Mouse (Mus musculus) small intestine, adult 2 months (tissue): Measurements from ENCODE around the gene Slc24a3. TPM values are rescaled to one million over a fixed set of nuclear protein-coding genes. Genes with fewer than 3 reads are reported as not detected.

ENCODE experiments used
- H3K27ac ChIP-seq: fragments of 200-500 bp; 2 replicates; pipeline ENCODE4 v1.5.1; 2012; ENCODE audit warnings: low read depth, low read length, control low read depth, inconsistent platforms; ENCODE audit not compliant: insufficient read depth
- H3K27me3 ChIP-seq: fragments of 200-500 bp; 2 replicates; pipeline ENCODE4 v1.6.1; 2012; ENCODE audit warnings: mild to moderate bottlenecking, moderate library complexity, low read length, inconsistent platforms; ENCODE audit not compliant: control insufficient read depth, insufficient read depth
- H3K36me3 ChIP-seq: fragments of 200-500 bp; 2 replicates; pipeline ENCODE4 v1.6.1; 2012; ENCODE audit warnings: mild to moderate bottlenecking, low read length, control low read depth, inconsistent platforms; ENCODE audit not compliant: control insufficient read depth, insufficient read depth
- H3K4me1 ChIP-seq: fragments of 200-500 bp; 2 replicates; pipeline ENCODE4 v1.6.1; 2012; ENCODE audit warnings: low read length, inconsistent platforms, mixed read lengths; ENCODE audit not compliant: control insufficient read depth, insufficient read depth, insufficient read length
- H3K4me3 ChIP-seq: fragments of 200-500 bp; 2 replicates; pipeline ENCODE4 v1.5.1; 2012; ENCODE audit warnings: low read depth, mild to moderate bottlenecking, control low read depth, inconsistent platforms, low read length, moderate library complexity
- CTCF ChIP-seq: fragments of 200-500 bp; IDR thresholded peaks from 2 replicates; pipeline ENCODE4 v1.5.1; 2012; ENCODE audit warnings: low read depth, mild to moderate bottlenecking, control low read depth, inconsistent platforms, low read length, moderate library complexity, mixed read lengths; ENCODE audit not compliant: insufficient replicate concordance, insufficient read length; ENCODE audit errors: extremely low read depth
- POLR2A ChIP-seq: fragments of 200-500 bp; IDR thresholded peaks from 2 replicates; pipeline ENCODE4 v1.6.1; 2012; ENCODE audit warnings: low read depth, mild to moderate bottlenecking, control low read depth, inconsistent platforms, low read length, moderate library complexity
- WGBS: fragments of 180-500 bp; shearing (Covaris S2); methylation state at CpG from one replicate; pipeline ENCODE4 v1.1.7; 2018; 5-methylcytosine and 5-hydroxymethylcytosine counted together
- polyA plus RNA-seq: library from polyadenylated mRNA; depleted of rRNA; stranded (reverse); fragments of >200 nt; gene quantifications from 2 replicates; pipeline ENCODE4 v1.2.3, GENCODE M21; 2012

The Slc24a3 gene
- polyA plus RNA-seq, 1 experiment, result 6.1 TPM

GRCm38 (mm10) chr2:145438336-145438735 lies 270.8 kb downstream of the Slc24a3 start:
- no peaks in the 10 kb centered on the region for H3K27me3 ChIP-seq
- no peaks in the 10 kb centered on the region for H3K4me1 ChIP-seq
- no peak overlapping the region for H3K27ac ChIP-seq
- TF ChIP-seq CTCF, result no peak
- no peak for TF ChIP-seq POLR2A
- WGBS, result 66% methylated on average over 5 of the region's 5 CpGs
- H3K4me3 ChIP-seq, result no peak overlapping the region
- no peaks in the 10 kb centered on the region for H3K36me3 ChIP-seq

DNA sequence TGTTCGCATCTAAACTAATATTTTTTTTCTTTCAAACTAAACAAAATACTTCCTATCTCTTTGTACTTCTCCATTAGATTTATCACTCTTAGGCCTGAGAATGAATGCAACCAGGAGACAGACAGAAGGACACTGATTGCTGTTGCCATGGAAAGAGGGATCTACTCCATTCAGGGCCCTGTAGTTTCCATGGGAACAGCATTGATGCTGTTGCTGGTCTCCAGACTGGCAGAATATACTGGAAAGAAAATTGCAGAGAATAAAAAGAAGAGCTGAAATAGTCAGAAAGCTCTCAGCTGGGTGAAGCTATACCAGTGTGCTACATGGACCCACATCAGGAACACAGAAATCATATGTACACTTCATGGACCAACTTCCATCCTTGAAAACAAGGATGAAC lies 272.2 kb downstream of the Slc24a3 start:
- Histone ChIP-seq H3K4me1 (no peaks in the 10 kb centered on the region), H3K27me3 (no peaks in the 10 kb centered on the region), H3K36me3 (no peaks in the 10 kb centered on the region), H3K27ac (no peak overlapping the region), H3K4me3 (no peak overlapping the region)
- 89% methylated on average over 1 of the region's 1 CpGs for WGBS
- TF ChIP-seq CTCF (no peak), POLR2A (no peak)

DNA sequence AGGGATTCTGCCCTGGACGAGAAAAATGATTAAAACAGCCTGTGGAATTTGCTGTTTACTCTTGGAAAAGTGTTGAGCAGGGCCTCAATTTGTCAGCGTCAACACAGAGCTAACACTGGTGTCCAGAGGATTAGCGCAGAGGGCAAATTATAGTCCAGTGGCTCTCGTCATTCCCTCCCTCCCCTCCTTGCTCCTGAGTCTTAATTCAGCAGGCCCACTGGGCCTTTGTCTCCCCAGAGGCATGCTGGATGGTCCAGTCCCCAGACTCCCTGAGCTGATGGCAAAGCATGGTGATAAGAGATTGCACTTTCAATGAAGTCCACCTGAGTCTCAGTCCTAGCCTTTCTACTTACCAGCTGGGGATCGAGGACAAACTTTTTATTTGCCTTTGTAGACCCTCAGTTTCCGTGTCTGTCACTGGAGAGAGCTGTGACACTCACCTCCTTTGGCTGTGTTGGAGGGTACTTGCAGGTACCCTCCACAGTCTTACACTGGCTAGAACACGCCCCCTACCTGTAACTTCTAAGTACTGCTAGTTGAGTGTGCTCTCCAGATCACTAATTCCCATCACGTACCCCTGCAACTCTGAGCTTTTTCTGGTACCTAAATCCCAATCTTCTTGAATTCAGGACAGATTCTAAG lies 289.7 kb downstream of the Slc24a3 start:
- no peaks in the 10 kb centered on the region for H3K4me1 ChIP-seq
- WGBS, result 33% methylated on average over 8 of the region's 8 CpGs
- H3K36me3 ChIP-seq, result no peaks in the 10 kb centered on the region
- TF ChIP-seq POLR2A, result no peak
- no peak for TF ChIP-seq CTCF
- no peak overlapping the region for H3K27ac ChIP-seq
- no peaks in the 10 kb centered on the region for H3K27me3 ChIP-seq
- H3K4me3 ChIP-seq, result no peak overlapping the region

GRCm38 (mm10) chr2:145460854-145461423 lies 293.4 kb downstream of the Slc24a3 start:
- H3K4me1 ChIP-seq, result no peaks in the 10 kb centered on the region
- 59% methylated on average over 3 of the region's 3 CpGs for WGBS
- TF ChIP-seq POLR2A, result no peak
- TF ChIP-seq CTCF, result no peak
- H3K4me3 ChIP-seq, result no peak overlapping the region
- no peaks in the 10 kb centered on the region for H3K27me3 ChIP-seq
- H3K27ac ChIP-seq, result no peak overlapping the region
- H3K36me3 ChIP-seq, result no peaks in the 10 kb centered on the region

DNA sequence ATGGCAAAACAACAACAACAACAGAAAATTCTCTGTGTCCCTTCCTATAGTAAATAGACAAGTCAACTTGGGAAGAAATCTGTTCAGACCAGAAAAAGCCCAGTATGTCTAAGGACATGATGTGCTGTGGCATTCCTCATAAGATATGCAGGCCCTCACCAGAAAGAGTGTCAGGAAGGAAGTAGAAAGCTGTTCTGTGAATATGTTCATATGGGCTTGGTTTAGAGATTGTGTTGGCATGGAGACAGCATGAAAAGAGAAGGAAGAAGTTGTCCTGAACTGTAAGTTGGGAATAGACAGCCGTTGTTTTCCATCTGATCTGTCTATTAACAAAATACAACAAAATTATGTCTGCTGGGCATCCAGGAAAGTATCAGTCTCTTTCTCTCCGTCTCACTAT lies 294.7 kb downstream of the Slc24a3 start:
- Histone ChIP-seq H3K27ac (no peak overlapping the region), H3K4me3 (no peak overlapping the region), H3K36me3 (no peaks in the 10 kb centered on the region), H3K4me1 (no peaks in the 10 kb centered on the region), H3K27me3 (no peaks in the 10 kb centered on the region)
- TF ChIP-seq POLR2A (no peak), CTCF (no peak)
- WGBS, result 92% methylated on average over 2 of the region's 2 CpGs

DNA sequence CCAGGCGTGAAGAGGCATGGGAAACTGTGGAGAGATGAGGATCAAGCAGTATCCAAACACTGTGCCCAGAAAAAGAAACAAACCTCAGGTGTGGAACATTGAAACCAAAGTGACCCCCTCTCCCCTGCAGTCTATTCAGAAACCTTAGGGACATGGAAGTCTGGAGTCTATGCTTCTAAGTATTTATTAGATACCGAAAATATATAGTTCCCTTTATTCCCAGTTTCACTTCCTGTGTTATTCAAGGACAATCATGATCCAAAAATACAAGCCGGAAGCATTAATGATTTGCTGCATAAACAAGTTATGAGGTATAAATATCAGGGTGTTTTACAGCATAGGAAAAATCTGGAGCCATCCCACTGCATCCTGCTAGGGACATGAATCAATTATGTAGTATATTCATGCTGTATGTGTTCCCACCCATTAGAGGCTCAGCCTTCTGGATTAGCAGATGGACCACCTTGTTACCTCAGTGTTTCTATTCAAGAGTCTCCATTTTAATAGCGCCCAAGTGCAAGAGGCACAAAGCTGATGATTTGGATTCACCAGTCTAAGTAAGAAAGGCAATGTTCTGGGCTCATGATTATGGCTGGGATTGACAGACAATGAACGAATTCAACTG lies 301.3 kb downstream of the Slc24a3 start:
- H3K4me3 ChIP-seq, result no peak overlapping the region
- WGBS, result 84% methylated on average over 5 of the region's 5 CpGs
- TF ChIP-seq POLR2A (no peak), CTCF (no peak)
- H3K27ac ChIP-seq, result no peak overlapping the region
- no peaks in the 10 kb centered on the region for H3K27me3 ChIP-seq
- H3K36me3 ChIP-seq, result no peaks in the 10 kb centered on the region
- H3K4me1 ChIP-seq, result no peaks in the 10 kb centered on the region

DNA sequence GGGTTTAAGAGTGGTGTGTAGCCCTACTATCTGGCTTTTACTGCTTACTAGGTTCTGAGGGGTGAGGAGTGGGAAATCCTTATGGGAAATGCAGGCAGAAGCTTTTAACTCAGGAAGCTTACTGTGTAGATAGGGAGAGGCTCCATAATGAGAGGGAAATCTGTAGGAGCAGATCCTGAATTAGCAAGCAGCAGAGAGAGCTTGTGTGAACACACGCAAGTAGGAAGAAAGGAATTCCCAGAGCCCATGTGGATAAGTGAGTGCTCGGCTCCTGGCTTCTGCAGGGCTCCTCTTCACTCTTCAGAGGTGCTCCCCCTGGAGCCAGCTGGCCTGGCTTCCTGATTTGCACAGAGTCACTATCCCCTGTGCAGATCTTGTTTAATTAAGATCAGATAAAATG lies 309.9 kb downstream of the Slc24a3 start:
- TF ChIP-seq POLR2A, result no peak
- no peak for TF ChIP-seq CTCF
- Histone ChIP-seq H3K4me1 (no peaks in the 10 kb centered on the region), H3K4me3 (no peak overlapping the region), H3K36me3 (no peaks in the 10 kb centered on the region), H3K27ac (no peak overlapping the region), H3K27me3 (no peaks in the 10 kb centered on the region)
- WGBS, result 65% methylated on average over 2 of the region's 2 CpGs
